Mouse (Mus musculus) testis, adult 2 months (tissue): ENCODE data around the gene Mindy4. TPM values are rescaled to one million over a fixed set of nuclear protein-coding genes. Genes with fewer than 3 reads are reported as not detected.

Experiments used
- H3K27ac ChIP-seq: fragments of 200-500 bp; 2 replicates; pipeline ENCODE4 v1.5.1; 2012; ENCODE audit warnings: low read depth, low read length; ENCODE audit not compliant: control insufficient read depth, insufficient read depth
- H3K27me3 ChIP-seq: fragments of 200-500 bp; 2 replicates; pipeline ENCODE4 v1.6.1; 2012; ENCODE audit warnings: mild to moderate bottlenecking, low read length, moderate library complexity; ENCODE audit not compliant: control insufficient read depth, insufficient read depth
- H3K36me3 ChIP-seq: fragments of 200-500 bp; 2 replicates; pipeline ENCODE4 v1.6.1; 2012; ENCODE audit warnings: mild to moderate bottlenecking, low read length; ENCODE audit not compliant: control insufficient read depth, insufficient read depth
- H3K4me1 ChIP-seq: fragments of 200-500 bp; 2 replicates; pipeline ENCODE4 v1.6.1; 2012; ENCODE audit warnings: low read length; ENCODE audit not compliant: control insufficient read depth, insufficient read depth
- H3K4me3 ChIP-seq: fragments of 200-500 bp; 2 replicates; pipeline ENCODE4 v1.5.1; 2012; ENCODE audit warnings: low read depth, mild to moderate bottlenecking, low read length, moderate library complexity, mixed read lengths; ENCODE audit not compliant: control insufficient read depth
- CTCF ChIP-seq: fragments of 200-500 bp; IDR thresholded peaks from 2 replicates; pipeline ENCODE4 v1.5.1; 2012; ENCODE audit warnings: low read depth, mild to moderate bottlenecking, inconsistent platforms, low read length, moderate library complexity; ENCODE audit not compliant: control insufficient read depth, insufficient read depth, insufficient replicate concordance
- POLR2A ChIP-seq: fragments of 200-500 bp; IDR thresholded peaks from 2 replicates; pipeline ENCODE4 v1.6.1; 2012; ENCODE audit warnings: low read depth, mild to moderate bottlenecking, inconsistent platforms, low read length, moderate library complexity; ENCODE audit not compliant: control insufficient read depth
- polyA plus RNA-seq: library from polyadenylated mRNA; depleted of rRNA; stranded (reverse); fragments of >200 nt; gene quantifications from 2 replicates; pipeline ENCODE4 v1.2.3, GENCODE M21; 2012

Gene Mindy4
- polyA plus RNA-seq, 1 experiment = 61.8 TPM

DNA sequence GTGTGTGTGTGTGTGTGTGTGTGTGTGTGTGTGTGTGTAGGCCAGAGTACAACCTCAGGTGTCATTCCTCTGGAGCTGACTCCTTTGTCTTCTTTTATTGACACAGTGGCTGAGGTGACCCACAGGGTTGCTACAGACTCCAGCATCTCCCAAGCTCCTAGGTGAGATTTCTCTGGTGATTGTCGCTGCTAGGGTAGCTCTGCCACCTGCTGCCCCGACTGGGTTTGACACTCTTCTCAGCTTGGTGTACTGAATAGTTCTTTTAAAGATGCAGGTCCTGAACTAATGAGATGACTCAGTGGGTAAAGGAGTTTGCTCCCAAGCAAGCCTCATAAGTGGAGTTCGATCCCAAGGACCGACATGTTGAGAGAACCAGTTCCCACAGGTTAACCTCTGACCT is 31.5 kb upstream of the Mindy4 start:
- Histone ChIP-seq H3K27ac (no peak overlapping the region), H3K36me3 (no peaks in the 10 kb centered on the region), H3K4me3 (no peak overlapping the region), H3K27me3 (no peaks in the 10 kb centered on the region), H3K4me1 (peaks cover 3% of the 10 kb centered on the region; the same call in 1 of the 2 replicates)
- no peak for TF ChIP-seq CTCF
- TF ChIP-seq POLR2A = no peak

DNA sequence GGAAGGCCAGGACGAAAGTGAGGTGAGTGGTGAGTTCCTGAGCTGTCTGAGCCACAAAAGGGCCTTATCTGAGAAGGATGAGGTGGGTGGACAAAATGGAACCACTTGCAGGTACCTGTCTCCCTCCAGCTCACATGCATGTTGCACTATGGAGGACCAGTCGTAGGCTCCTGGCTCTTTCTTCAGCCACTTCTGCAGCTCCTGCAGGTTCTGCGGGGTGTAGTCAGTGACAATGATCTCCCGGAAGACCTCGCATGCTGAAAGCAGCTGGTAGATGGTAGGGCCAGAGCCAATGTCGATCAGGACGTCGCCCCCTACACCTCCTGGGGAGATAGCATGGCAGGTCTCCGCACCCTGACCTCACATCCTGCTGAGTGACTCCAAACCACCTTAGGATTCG is 30.0 kb upstream of the Mindy4 start:
- Histone ChIP-seq H3K27me3 (no peaks in the 10 kb centered on the region), H3K4me3 (no peak overlapping the region), H3K36me3 (no peaks in the 10 kb centered on the region), H3K27ac (no peak overlapping the region), H3K4me1 (no peaks in the 10 kb centered on the region)
- TF ChIP-seq POLR2A (no peak), CTCF (no peak)

DNA sequence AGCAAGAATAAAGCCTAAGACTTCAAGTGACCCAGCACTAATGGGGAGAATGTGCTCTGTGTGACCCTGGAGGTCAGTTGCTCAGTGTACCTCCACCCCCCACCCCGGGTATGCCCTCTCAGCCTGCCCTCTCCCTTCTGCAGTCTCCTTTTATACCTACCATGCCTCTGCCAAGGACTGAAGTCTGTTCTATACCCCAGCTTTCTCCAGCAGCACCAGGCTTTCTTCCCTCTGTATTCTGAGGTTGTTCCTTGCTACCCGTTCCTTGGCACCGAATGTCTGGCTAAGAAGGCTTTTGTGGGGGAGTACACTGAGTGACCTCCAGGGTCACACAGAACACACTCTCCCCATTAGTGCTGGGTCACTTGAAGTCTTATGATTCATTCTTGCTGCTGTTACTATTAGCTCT is 29.2 kb upstream of the Mindy4 start:
- no peaks in the 10 kb centered on the region for H3K4me1 ChIP-seq
- TF ChIP-seq CTCF (no peak), POLR2A (no peak)
- H3K4me3 ChIP-seq = no peak overlapping the region
- no peaks in the 10 kb centered on the region for H3K36me3 ChIP-seq
- H3K27me3 ChIP-seq = no peaks in the 10 kb centered on the region
- no peak overlapping the region for H3K27ac ChIP-seq

GRCm38 (mm10) chr6:55174741-55175181 is 28.4 kb upstream of the Mindy4 start, which contains the start of gene Inmt:
Gene Inmt, minus strand, starts transcription at chr6:55175043.
- TF ChIP-seq POLR2A (no peak), CTCF (no peak)

GRCm38 (mm10) chr6:55175456-55175855 is 27.7 kb upstream of the Mindy4 start:
- no peaks in the 10 kb centered on the region for H3K4me1 ChIP-seq
- no peak for TF ChIP-seq POLR2A
- no peak for TF ChIP-seq CTCF
- H3K27me3 ChIP-seq = no peaks in the 10 kb centered on the region
- H3K27ac ChIP-seq = no peak overlapping the region
- H3K36me3 ChIP-seq = no peaks in the 10 kb centered on the region
- H3K4me3 ChIP-seq = no peak overlapping the region

More at GRCm38 (mm10) chr6:55174741-55175181, 28.4 kb upstream of the Mindy4 start, which contains the start of gene Inmt:
- Histone ChIP-seq H3K27me3 (no peaks in the 10 kb centered on the region), H3K4me3 (no peak within 1 kb of the TSS), H3K4me1 (no peaks in the 10 kb centered on the region), H3K36me3 (no peaks in the 10 kb centered on the region), H3K27ac (no peak within 1 kb of the TSS)

DNA sequence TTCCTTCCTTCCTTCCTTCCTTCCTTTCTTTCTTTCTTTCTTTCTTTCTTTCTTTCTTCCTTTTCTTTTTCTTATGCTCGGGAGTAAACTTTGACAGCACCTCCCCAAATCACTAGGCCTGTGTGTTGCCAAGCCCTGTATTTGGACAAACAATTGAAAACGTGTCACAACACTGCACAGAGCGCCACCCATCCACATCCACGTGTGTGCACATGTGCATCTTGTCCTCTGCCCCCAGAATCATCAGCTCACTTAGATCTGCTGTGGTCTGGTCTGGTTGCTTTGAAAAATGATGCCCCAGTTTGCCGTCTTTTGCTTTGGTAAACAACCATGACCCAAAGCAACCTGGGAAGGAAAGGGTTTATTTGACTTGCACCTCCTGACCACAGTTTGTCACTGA is 27.3 kb upstream of the Mindy4 start:
- Histone ChIP-seq H3K27ac (no peak overlapping the region), H3K27me3 (no peaks in the 10 kb centered on the region), H3K36me3 (no peaks in the 10 kb centered on the region), H3K4me3 (no peak overlapping the region), H3K4me1 (no peaks in the 10 kb centered on the region)
- TF ChIP-seq POLR2A (no peak), CTCF (no peak)

GRCm38 (mm10) chr6:55177060-55177732 is 26.0 kb upstream of the Mindy4 start:
- no peaks in the 10 kb centered on the region for H3K4me1 ChIP-seq
- no peak overlapping the region for H3K27ac ChIP-seq
- no peaks in the 10 kb centered on the region for H3K36me3 ChIP-seq
- no peak overlapping the region for H3K4me3 ChIP-seq
- no peak for TF ChIP-seq CTCF
- TF ChIP-seq POLR2A = no peak
- no peaks in the 10 kb centered on the region for H3K27me3 ChIP-seq

GRCm38 (mm10) chr6:55179560-55179959 is 23.6 kb upstream of the Mindy4 start:
- TF ChIP-seq POLR2A (no peak), CTCF (no peak)
- H3K36me3 ChIP-seq = no peaks in the 10 kb centered on the region
- no peaks in the 10 kb centered on the region for H3K27me3 ChIP-seq
- no peak overlapping the region for H3K4me3 ChIP-seq
- H3K27ac ChIP-seq = no peak overlapping the region
- no peaks in the 10 kb centered on the region for H3K4me1 ChIP-seq
